Mouse (Mus musculus) testis, adult 2 months (tissue): ENCODE measurements at regions not wholly inside any gene's neighbourhood (a gene's known extent, or its start where the extent isn't known, plus 50 kb on each side); places are given as distances from the start of the nearest gene placed in this dataset.

Experiments used
- CTCF ChIP-seq: fragments of 200-500 bp; IDR thresholded peaks from 2 replicates; pipeline ENCODE4 v1.5.1; 2012; ENCODE audit warnings: low read depth, mild to moderate bottlenecking, inconsistent platforms, low read length, moderate library complexity; ENCODE audit not compliant: control insufficient read depth, insufficient read depth, insufficient replicate concordance
- POLR2A ChIP-seq: fragments of 200-500 bp; IDR thresholded peaks from 2 replicates; pipeline ENCODE4 v1.6.1; 2012; ENCODE audit warnings: low read depth, mild to moderate bottlenecking, inconsistent platforms, low read length, moderate library complexity; ENCODE audit not compliant: control insufficient read depth

DNA sequence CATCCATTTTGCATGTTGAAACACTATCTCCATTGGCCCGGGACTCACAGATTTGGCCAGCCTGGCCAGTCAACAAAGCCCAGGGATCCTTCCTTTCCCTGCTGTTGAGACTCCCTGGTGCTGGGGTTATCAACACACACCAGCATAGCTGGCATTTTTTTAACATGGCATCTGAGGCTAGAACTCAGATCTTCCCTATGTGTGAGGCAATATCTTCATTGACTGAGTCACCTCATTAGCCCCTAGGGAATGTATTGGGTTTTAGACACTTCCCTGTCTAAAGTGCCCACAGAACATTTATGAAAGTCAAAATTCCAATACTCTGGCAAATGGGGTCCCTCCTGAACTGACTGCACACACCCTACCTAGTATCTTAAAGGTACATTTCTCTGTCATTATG, 306.8 kb upstream of the Rgma start:
- TF ChIP-seq CTCF (no peak), POLR2A (no peak)
